Mouse (Mus musculus) neural tube, embryonic 12.5 days (tissue): ENCODE measurements around the gene Sema3f. TPM values are rescaled to one million over a fixed set of nuclear protein-coding genes. Genes with fewer than 3 reads are reported as not detected.
A peak's percentile ranks its signal among the peaks of the same experiment; 100 is the strongest.

ENCODE experiments used
- ATAC-seq: fragments of 200-750 bp; cut with Nextera tagmentation; 2 replicates; pipeline ENCODE4 v1.8.0; 2017; ENCODE audit warnings: low read depth, mild to moderate bottlenecking, moderate TSS enrichment, moderate library complexity; ENCODE audit not compliant: low FRiP score
- H3K27ac ChIP-seq: fragments of 300-500 bp; sonication (generic); 2 replicates; pipeline ENCODE4 v1.5.1; 2016
- H3K27me3 ChIP-seq: fragments of 300-500 bp; sonication (generic); replicated peaks from 2 replicates; pipeline ENCODE4 v1.6.1; 2016; ENCODE audit warnings: mild to moderate bottlenecking
- H3K36me3 ChIP-seq: fragments of 300-500 bp; sonication (generic); 2 replicates; pipeline ENCODE4 v1.6.1; 2016; ENCODE audit warnings: mild to moderate bottlenecking
- H3K4me1 ChIP-seq: fragments of 300-500 bp; sonication (generic); 2 replicates; pipeline ENCODE4 v1.6.1; 2016
- H3K4me2 ChIP-seq: fragments of 300-500 bp; sonication (generic); replicated peaks from 2 replicates; pipeline ENCODE4 v1.6.1; 2016; ENCODE audit warnings: mild to moderate bottlenecking
- H3K4me3 ChIP-seq: fragments of 300-500 bp; sonication (generic); 2 replicates; pipeline ENCODE4 v1.5.1; 2016
- H3K9ac ChIP-seq: fragments of 300-500 bp; sonication (generic); 2 replicates; pipeline ENCODE4 v1.6.1; 2016; ENCODE audit warnings: mild to moderate bottlenecking
- H3K9me3 ChIP-seq: fragments of 300-500 bp; sonication (generic); 2 replicates; pipeline ENCODE4 v1.6.1; 2016; ENCODE audit warnings: mild to moderate bottlenecking
- WGBS: fragments of 180-500 bp; shearing (Covaris S2); methylation state at CpG from one replicate; pipeline ENCODE4 v1.1.7; 2016; 5-methylcytosine and 5-hydroxymethylcytosine counted together
- polyA plus RNA-seq: library from polyadenylated mRNA; unstranded; fragments of >200 nt; fragmentation: Nextera tagmentation; extraction: Ambion mirVana; gene quantifications from 2 replicates; pipeline ENCODE4 v1.2.1, GENCODE M21; 2016

Gene Sema3f
- polyA plus RNA-seq, 1 experiment from 2014 or later: 21.5 TPM

- Histone ChIP-seq H3K36me3 (peaks cover 2% of the 10 kb centered on the region; the same call in 1 of the 2 replicates), H3K9ac (peak overlapping the region; percentile 93), H3K27me3 (no peaks in the 10 kb centered on the region), H3K4me2 (peak overlapping the region; percentile 99), H3K4me1 (peaks cover 82% of the 10 kb centered on the region), H3K27ac (peak overlapping the region; percentile 96), H3K9me3 (no peaks in the 10 kb centered on the region), H3K4me3 (peak overlapping the region; percentile 90)
- 1% methylated on average over 15 of the region's 15 CpGs for WGBS
- ATAC-seq: no peak
Observed at GRCm38 (mm10) chr9:107633661-107634405, 76.4 kb downstream of the Sema3f start.

- Histone ChIP-seq H3K4me2 (peak overlapping the region; percentile 99), H3K4me1 (peaks cover 89% of the 10 kb centered on the region), H3K9me3 (no peaks in the 10 kb centered on the region), H3K36me3 (peaks cover 6% of the 10 kb centered on the region; the same call in 1 of the 2 replicates), H3K4me3 (peak overlapping the region; percentile 90), H3K9ac (peak overlapping the region; percentile 93), H3K27ac (peak overlapping the region; percentile 96), H3K27me3 (no peaks in the 10 kb centered on the region)
- WGBS: 1% methylated on average over 33 of the region's 33 CpGs
- ATAC-seq: no peak
Observed at GRCm38 (mm10) chr9:107633091-107633660, 77.1 kb downstream of the Sema3f start.

GRCm38 (mm10) chr9:107632478-107632877 lies 77.8 kb downstream of the Sema3f start:
- H3K4me3 ChIP-seq: peak overlapping the region; percentile 90
- 43% methylated on average over 6 of the region's 6 CpGs for WGBS
- peak overlapping the region; percentile 96 for H3K27ac ChIP-seq
- ATAC-seq: no peak
- no peaks in the 10 kb centered on the region for H3K27me3 ChIP-seq
- peaks cover 6% of the 10 kb centered on the region; the same call in 1 of the 2 replicates for H3K36me3 ChIP-seq
- H3K9me3 ChIP-seq: no peaks in the 10 kb centered on the region
- H3K4me1 ChIP-seq: peaks cover 94% of the 10 kb centered on the region
- peak overlapping the region; percentile 99 for H3K4me2 ChIP-seq
- peak overlapping the region; percentile 93 for H3K9ac ChIP-seq

- no peaks in the 10 kb centered on the region for H3K9me3 ChIP-seq
- H3K9ac ChIP-seq: peak overlapping the region; percentile 93
- peak overlapping the region; percentile 96 for H3K27ac ChIP-seq
- H3K36me3 ChIP-seq: peaks cover 6% of the 10 kb centered on the region; the same call in 1 of the 2 replicates
- H3K4me2 ChIP-seq: peak overlapping the region; percentile 99
- WGBS: 70% methylated on average over 8 of the region's 8 CpGs
- H3K27me3 ChIP-seq: no peaks in the 10 kb centered on the region
- peaks cover 94% of the 10 kb centered on the region for H3K4me1 ChIP-seq
- no peak for ATAC-seq
- H3K4me3 ChIP-seq: peak overlapping the region; percentile 90; the same call in 1 of the 2 replicates
Observed at GRCm38 (mm10) chr9:107631861-107632260, 78.4 kb downstream of the Sema3f start.

Other genes starting within 250 kb of the Sema3f start
- 46.7 and 48.4 TPM in 2 replicates for gene Tmem115, start 176.5 kb downstream of the Sema3f start, polyA plus RNA-seq
- 24.2 and 25.4 TPM in 2 replicates for gene Cyb561d2, start 168.3 kb downstream of the Sema3f start, polyA plus RNA-seq
- 52.6 and 55.2 TPM in 2 replicates for gene Nprl2, start 168.2 kb downstream of the Sema3f start, polyA plus RNA-seq
- gene Zmynd10, start 163.2 kb downstream of the Sema3f start, polyA plus RNA-seq: 0.51 and 0.82 TPM in 2 replicates
- 37.6 and 37.7 TPM in 2 replicates for gene Rassf1, start 158.9 kb downstream of the Sema3f start, polyA plus RNA-seq
- 93.3 and 93.9 TPM in 2 replicates for gene Tusc2, start 147.2 kb downstream of the Sema3f start, polyA plus RNA-seq
- 93.6 and 97.0 TPM in 2 replicates for gene Hyal2, start 142.5 kb downstream of the Sema3f start, polyA plus RNA-seq
- gene Hyal1, start 133.5 kb downstream of the Sema3f start, polyA plus RNA-seq: 7.2 and 7.5 TPM in 2 replicates
- gene Naa80, start 131.6 kb downstream of the Sema3f start, polyA plus RNA-seq: 12.6 and 15.8 TPM in 2 replicates
- gene Hyal3, start 129.7 kb downstream of the Sema3f start, polyA plus RNA-seq: 0.84 and 1.5 TPM in 2 replicates
- 20.6 and 23.3 TPM in 2 replicates for gene Ifrd2, start 122.8 kb downstream of the Sema3f start, polyA plus RNA-seq
- 4.7 and 4.8 TPM in 2 replicates for gene Sema3b, start 101.2 kb downstream of the Sema3f start, polyA plus RNA-seq
- gene Gnai2, start 75.1 kb downstream of the Sema3f start, polyA plus RNA-seq: 465 and 488 TPM in 2 replicates
- 12.8 and 14.1 TPM in 2 replicates for gene Slc38a3, start 40.9 kb downstream of the Sema3f start, polyA plus RNA-seq
- 1.3 and 2.3 TPM in 2 replicates for gene Gnat1, start 30.8 kb downstream of the Sema3f start, polyA plus RNA-seq
- gene Rbm5, start 60.5 kb upstream of the Sema3f start, polyA plus RNA-seq: 231 and 241 TPM in 2 replicates
- 121 TPM in 2 replicates for gene Rbm6, start 162.8 kb upstream of the Sema3f start, polyA plus RNA-seq
- gene Mon1a, start 177.7 kb upstream of the Sema3f start, polyA plus RNA-seq: 20.8 and 22.7 TPM in 2 replicates
- gene Mst1r, start 196.4 kb upstream of the Sema3f start, polyA plus RNA-seq: 1.8 and 2.2 TPM in 2 replicates
- gene Actl11, start 218.0 kb upstream of the Sema3f start, polyA plus RNA-seq: not detected in 2 replicates
- gene Camkv, start 225.2 kb upstream of the Sema3f start, polyA plus RNA-seq: 7.8 and 8.0 TPM in 2 replicates
- 15.2 and 16.7 TPM in 2 replicates for gene Traip, start 239.7 kb upstream of the Sema3f start, polyA plus RNA-seq